Mouse (Mus musculus) MEL (cell line): ENCODE results near the gene Nectin4.

Experiments
- CHD2 ChIP-seq: IDR thresholded peaks from 2 replicates; pipeline ENCODE4 v1.6.1; 2011; ENCODE audit warnings: low read length, improper control_type of control experiment
- CTCF ChIP-seq, 3 experiments: IDR thresholded peaks in 2 of 3; conservative IDR thresholded peaks in 1 of 3; 2 replicates each; pipeline ENCODE4 v1.5.1; 2011 to 2012; ENCODE audit warnings: low read length in 3 of 3, low read depth in 2 of 3, mild to moderate bottlenecking in 2 of 3, improper control_type of control experiment in 1 of 3, inconsistent platforms in 1 of 3, mixed read lengths in 1 of 3, moderate library complexity in 1 of 3; ENCODE audit not compliant: control insufficient read depth in 1 of 3, insufficient read depth in 1 of 3, poor library complexity in 1 of 3, severe bottlenecking in 1 of 3
- EP300 ChIP-seq, 2 experiments: IDR thresholded peaks; 2 replicates each; pipeline ENCODE4 v1.6.1; 2011; ENCODE audit warnings: improper control_type of control experiment in 2 of 2, low read length in 2 of 2, low read depth in 1 of 2, mild to moderate bottlenecking in 1 of 2
- GATA1 ChIP-seq: IDR thresholded peaks from 2 replicates; pipeline ENCODE4 v1.6.1; 2011; ENCODE audit warnings: low read depth, low read length, improper control_type of control experiment
- HCFC1 ChIP-seq: IDR thresholded peaks from 2 replicates; pipeline ENCODE4 v1.6.1; 2012; ENCODE audit warnings: low read depth, mild to moderate bottlenecking, inconsistent platforms, low read length, improper control_type of control experiment, moderate library complexity
- JUND ChIP-seq: IDR thresholded peaks from 2 replicates; pipeline ENCODE4 v1.6.1; 2011; ENCODE audit warnings: low read depth, mild to moderate bottlenecking, improper control_type of control experiment, low read length
- NELFE ChIP-seq: IDR thresholded peaks from 2 replicates; pipeline ENCODE4 v1.6.1; 2011; ENCODE audit warnings: low read depth, low read length, improper control_type of control experiment
- POLR2A ChIP-seq, 2 experiments: IDR thresholded peaks; 2 replicates each; pipeline ENCODE4 v1.6.1; 2011 to 2012; ENCODE audit warnings: low read length in 2 of 2, mild to moderate bottlenecking in 2 of 2, control low read depth in 1 of 2, improper control_type of control experiment in 1 of 2, low read depth in 1 of 2, moderate library complexity in 1 of 2; ENCODE audit not compliant: control insufficient read depth in 1 of 2, insufficient read depth in 1 of 2, poor library complexity in 1 of 2
- POLR2AphosphoS2 ChIP-seq: IDR thresholded peaks from 2 replicates; pipeline ENCODE4 v1.6.1; 2011; ENCODE audit warnings: low read length, improper control_type of control experiment
- TBP ChIP-seq: IDR thresholded peaks from 2 replicates; pipeline ENCODE4 v1.8.0; 2011; ENCODE audit warnings: low read depth, low read length, improper control_type of control experiment
- TCF12 ChIP-seq: IDR thresholded peaks from 2 replicates; pipeline ENCODE4 v1.6.1; 2014; ENCODE audit warnings: low read depth, mild to moderate bottlenecking, inconsistent platforms, low read length, improper control_type of control experiment, moderate library complexity
- USF1 ChIP-seq: IDR thresholded peaks from 2 replicates; pipeline ENCODE4 v1.6.1; 2014; ENCODE audit warnings: low read depth, mild to moderate bottlenecking, inconsistent platforms, low read length, improper control_type of control experiment, moderate library complexity
- ZMIZ1 ChIP-seq: IDR thresholded peaks from 2 replicates; pipeline ENCODE4 v1.6.1; 2012; ENCODE audit warnings: low read depth, mild to moderate bottlenecking, inconsistent platforms, low read length, improper control_type of control experiment, moderate library complexity

DNA sequence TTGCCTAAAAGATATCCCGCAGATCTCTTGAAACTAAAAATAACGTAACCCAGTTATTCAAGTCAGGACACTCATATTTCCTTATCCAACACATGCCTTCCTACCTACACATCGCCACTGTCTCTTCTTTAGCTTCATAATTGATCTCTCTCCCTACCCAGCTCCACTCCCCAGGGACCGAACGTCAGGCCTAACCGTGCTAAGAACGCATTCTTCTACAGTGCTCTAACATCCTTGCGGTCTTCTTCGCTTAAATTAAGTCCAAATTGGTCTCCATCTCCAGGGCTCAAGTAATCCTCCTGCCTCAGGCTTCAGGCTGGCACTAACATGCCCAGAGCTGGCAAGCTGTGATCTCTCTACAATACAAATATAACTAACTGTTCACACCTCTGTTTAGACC lies 41.7 kb upstream of the Nectin4 start:
- TF ChIP-seq CTCF (IDR thresholded peaks at IDR 0.05 in 2 of 3, conservative IDR thresholded peaks at IDR 0.05 in 1 of 3; ENCODE audit: control insufficient read depth in 1 of 3, insufficient read depth in 1 of 3, low read depth in 2 of 3, low read length in 3 of 3, poor library complexity in 1 of 3, severe bottlenecking in 1 of 3) (no peak), POLR2A (IDR thresholded peaks at IDR 0.05; ENCODE audit: control insufficient read depth in 1 of 2, insufficient read depth in 1 of 2, low read depth in 1 of 2, low read length in 2 of 2, poor library complexity in 1 of 2) (no peak), ZMIZ1 (no peak), GATA1 (no peak), HCFC1 (no peak), NELFE (no peak), CHD2 (no peak), POLR2AphosphoS2 (no peak), USF1 (no peak), TCF12 (no peak), JUND (no peak), EP300 (IDR thresholded peaks at IDR 0.05; ENCODE audit: low read depth in 1 of 2, low read length in 2 of 2) (no peak), TBP (no peak)
